Mouse (Mus musculus) kidney, embryonic 14.5 days (tissue): ENCODE results near the gene Ticam1. TPM values are rescaled to one million over a fixed set of nuclear protein-coding genes. Genes with fewer than 3 reads are reported as not detected.

Experiments used
- ATAC-seq: fragments of 200-750 bp; cut with Nextera tagmentation; 2 replicates; pipeline ENCODE4 v1.8.0; 2017; ENCODE audit warnings: moderate number of reproducible peaks, mild to moderate bottlenecking, moderate TSS enrichment, moderate library complexity; ENCODE audit not compliant: low FRiP score, low TSS enrichment
- H3K27ac ChIP-seq: fragments of 300-500 bp; sonication (generic); 2 replicates; pipeline ENCODE4 v1.5.1; 2014; ENCODE audit warnings: low read depth, mild to moderate bottlenecking, low read length, moderate library complexity, mixed read lengths
- H3K27me3 ChIP-seq: fragments of 300-500 bp; sonication (generic); 2 replicates; pipeline ENCODE4 v1.6.1; 2014; ENCODE audit warnings: mild to moderate bottlenecking, low read length; ENCODE audit not compliant: control insufficient read depth, insufficient read depth
- H3K36me3 ChIP-seq: fragments of 300-500 bp; sonication (generic); 2 replicates; pipeline ENCODE4 v1.6.1; 2014; ENCODE audit warnings: low read length, mixed read lengths; ENCODE audit not compliant: control insufficient read depth, insufficient read depth
- H3K4me1 ChIP-seq: fragments of 300-500 bp; sonication (generic); 2 replicates; pipeline ENCODE4 v1.6.1; 2014; ENCODE audit warnings: low read length, mixed read lengths; ENCODE audit not compliant: control insufficient read depth, insufficient read depth
- H3K4me2 ChIP-seq: fragments of 300-500 bp; sonication (generic); replicated peaks from 2 replicates; pipeline ENCODE4 v1.6.1; 2014; ENCODE audit warnings: low read depth, mild to moderate bottlenecking, low read length
- H3K4me3 ChIP-seq: fragments of 300-500 bp; sonication (generic); 2 replicates; pipeline ENCODE4 v1.5.1; 2014; ENCODE audit warnings: mild to moderate bottlenecking, low read length
- H3K9ac ChIP-seq: fragments of 300-500 bp; sonication (generic); 2 replicates; pipeline ENCODE4 v1.6.1; 2014; ENCODE audit warnings: low read depth, mild to moderate bottlenecking, low read length, moderate library complexity
- H3K9me3 ChIP-seq: fragments of 300-500 bp; sonication (generic); 2 replicates; pipeline ENCODE4 v1.6.1; 2016; ENCODE audit warnings: low read length; ENCODE audit not compliant: control insufficient read depth
- WGBS: fragments of 180-500 bp; shearing (Covaris S2); extraction: QIAGEN DNeasy Blood & Tissue Kit; methylation state at CpG from one replicate; pipeline ENCODE4 v1.1.7; 2014; 5-methylcytosine and 5-hydroxymethylcytosine counted together
- polyA plus RNA-seq: library from polyadenylated mRNA; unstranded; fragments of >200 nt; fragmentation: Nextera tagmentation; extraction: Ambion mirVana; gene quantifications from 2 replicates; pipeline ENCODE4 v1.2.1, GENCODE M21; 2014

Gene Ticam1
- polyA plus RNA-seq, 1 experiment from 2014 or later: 7.2 TPM

DNA sequence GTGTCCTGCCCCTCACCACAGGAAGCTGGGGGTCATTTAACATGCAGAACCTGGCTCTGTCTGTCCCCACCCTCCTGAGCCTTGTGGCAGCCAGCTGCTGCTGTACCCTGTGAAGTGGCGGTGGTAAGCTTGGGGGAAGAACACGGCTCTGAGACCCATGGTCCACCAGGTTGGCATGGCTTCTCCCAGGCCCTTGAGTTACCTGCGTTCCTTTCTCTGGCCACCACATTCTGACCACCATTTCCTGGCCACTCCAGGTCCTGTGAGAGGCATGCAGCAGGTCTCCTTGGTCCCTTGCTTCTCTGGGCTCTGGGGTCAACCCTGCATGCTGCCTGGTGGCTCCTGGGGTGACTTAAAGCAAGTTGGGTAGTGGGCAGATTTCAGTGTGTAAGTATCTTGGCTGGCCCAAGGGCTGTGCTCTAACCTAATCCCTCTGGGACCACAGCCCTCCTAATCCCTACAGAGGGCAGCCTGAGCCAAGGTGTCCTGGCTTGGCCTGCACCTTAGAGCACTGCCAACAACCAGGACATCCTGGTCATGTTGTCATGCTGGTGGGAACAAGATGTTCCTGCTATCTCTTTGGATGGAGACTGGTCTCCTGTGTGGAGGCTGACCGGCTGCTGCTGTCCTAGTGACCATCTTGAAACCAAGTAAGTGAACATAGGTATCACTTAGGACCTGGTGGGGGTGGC is 16.1 kb upstream of the Ticam1 start, which contains the start of gene Plin3:
Plin3 (minus strand) TSS at position 343 of the 692 bp plus-strand sequence.
- Histone ChIP-seq H3K4me3 (no peak within 1 kb of the TSS), H3K9ac (peak within 1 kb of the TSS; percentile 57; the same call in 1 of the 2 replicates), H3K9me3 (no peaks in the 10 kb centered on the region), H3K36me3 (no peaks in the 10 kb centered on the region), H3K4me2 (no peak within 1 kb of the TSS), H3K27me3 (no peaks in the 10 kb centered on the region), H3K27ac (peak within 1 kb of the TSS; percentile 91), H3K4me1 (peaks cover 26% of the 10 kb centered on the region)
- WGBS: 79% methylated on average over 4 of the region's 4 CpGs
- ATAC-seq: no peak

DNA sequence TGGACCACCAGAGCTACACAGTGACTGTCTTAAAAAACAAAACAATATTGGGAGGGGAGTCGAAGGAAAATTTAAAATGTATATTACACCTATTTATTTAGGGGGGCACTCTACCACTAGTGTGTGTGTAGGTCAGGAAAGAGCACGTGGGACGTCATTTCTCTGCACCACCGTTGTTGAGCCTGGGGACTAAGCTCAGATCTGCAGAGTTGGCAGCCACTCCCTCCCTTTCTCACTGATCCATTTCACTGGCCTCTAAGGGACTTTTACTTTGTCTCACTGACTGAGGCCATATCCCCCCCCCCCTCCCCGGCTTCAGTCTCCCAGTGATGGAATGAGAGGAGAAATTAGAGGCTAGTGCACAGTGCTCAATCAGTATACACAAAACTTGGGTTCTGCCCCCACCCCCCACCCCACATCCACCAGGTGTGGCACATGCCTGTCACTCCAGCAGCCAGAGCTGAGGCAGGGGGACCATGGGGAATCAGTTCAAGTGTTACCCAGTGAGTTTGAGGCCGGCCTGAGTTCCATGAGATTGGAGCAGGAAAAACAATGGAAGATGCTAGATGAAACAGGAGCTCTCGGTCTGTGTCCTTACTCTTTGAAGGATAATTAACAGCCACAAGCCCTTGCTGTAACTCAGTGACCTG is 15.4 kb upstream of the Ticam1 start:
- 28% methylated on average over 7 of the region's 7 CpGs for WGBS
- peaks cover under 1% of the 10 kb centered on the region; the same call in 1 of the 2 replicates for H3K36me3 ChIP-seq
- no peaks in the 10 kb centered on the region for H3K9me3 ChIP-seq
- no peak overlapping the region for H3K4me2 ChIP-seq
- H3K9ac ChIP-seq: peak overlapping the region; percentile 57; the same call in 1 of the 2 replicates
- peak; percentile 4; the same call in 1 of the 2 replicates for ATAC-seq
- peaks cover 28% of the 10 kb centered on the region for H3K4me1 ChIP-seq
- H3K27me3 ChIP-seq: no peaks in the 10 kb centered on the region
- H3K4me3 ChIP-seq: no peak overlapping the region
- H3K27ac ChIP-seq: peak overlapping the region; percentile 91

DNA sequence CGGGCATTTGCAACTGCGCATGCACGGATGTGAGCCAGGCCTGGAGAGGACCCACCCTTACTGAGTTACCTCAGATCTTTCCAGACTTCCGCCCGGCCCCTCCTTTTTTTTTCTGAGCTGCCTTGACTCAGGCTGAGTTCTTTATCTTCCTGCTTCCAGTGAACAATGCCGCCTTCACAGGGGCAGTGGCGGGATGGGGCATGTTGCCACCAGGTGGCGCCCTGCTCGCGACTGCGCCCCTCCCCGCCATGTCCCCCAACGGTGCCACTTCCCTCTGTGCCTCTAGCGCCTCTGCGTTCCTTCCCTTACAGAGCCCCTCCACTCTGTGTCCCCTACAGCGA is 14.6 kb upstream of the Ticam1 start:
- H3K27me3 ChIP-seq: no peaks in the 10 kb centered on the region
- WGBS: 1% methylated on average over 16 of the region's 16 CpGs
- peak overlapping the region; percentile 91 for H3K27ac ChIP-seq
- ATAC-seq: peak; percentile 83
- peaks cover 28% of the 10 kb centered on the region for H3K4me1 ChIP-seq
- H3K9me3 ChIP-seq: no peaks in the 10 kb centered on the region
- H3K36me3 ChIP-seq: peaks cover 8% of the 10 kb centered on the region; the same call in 1 of the 2 replicates
- H3K4me2 ChIP-seq: peak overlapping the region; percentile 63
- H3K9ac ChIP-seq: peak overlapping the region; percentile 57; the same call in 1 of the 2 replicates
- peak overlapping the region; percentile 16 for H3K4me3 ChIP-seq

DNA sequence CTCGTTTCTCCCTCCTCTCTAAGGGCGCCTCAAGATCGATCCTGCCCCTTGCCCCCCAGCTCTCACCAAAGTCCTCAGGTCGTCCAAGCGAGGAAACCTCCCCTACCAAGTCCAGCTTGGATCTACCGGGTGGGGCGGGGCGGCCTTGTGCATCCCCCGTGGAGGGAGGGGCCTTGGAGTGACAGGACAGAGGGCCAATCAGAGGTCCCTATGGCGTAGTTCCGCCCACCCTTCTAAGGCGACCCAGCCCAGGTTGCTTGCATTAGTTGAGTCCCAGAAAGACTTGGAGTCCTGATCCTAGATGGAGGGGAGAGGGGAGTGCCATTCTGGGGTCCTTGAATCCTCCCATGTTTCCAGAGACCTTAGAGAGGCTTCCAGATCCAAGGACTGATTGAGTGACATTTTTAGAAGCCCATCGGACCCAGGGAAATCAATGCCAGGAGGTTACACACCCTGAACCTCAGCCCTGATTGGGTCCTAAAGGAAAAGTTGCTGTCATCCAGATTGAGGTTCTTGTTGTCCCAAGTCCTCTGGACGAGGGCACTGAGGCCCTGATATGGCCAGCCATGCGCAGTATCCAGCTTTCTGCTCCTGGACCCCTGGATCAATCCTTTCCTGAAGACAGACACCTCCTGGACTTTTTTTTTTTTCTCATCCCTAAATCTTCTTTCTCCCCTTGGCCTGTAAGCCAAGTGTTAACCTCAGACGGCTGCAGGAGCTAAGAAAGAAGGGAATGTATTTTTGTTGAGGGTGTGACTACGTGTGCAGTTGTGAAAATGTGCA is 14.0 kb upstream of the Ticam1 start:
- H3K27me3 ChIP-seq: no peaks in the 10 kb centered on the region

DNA sequence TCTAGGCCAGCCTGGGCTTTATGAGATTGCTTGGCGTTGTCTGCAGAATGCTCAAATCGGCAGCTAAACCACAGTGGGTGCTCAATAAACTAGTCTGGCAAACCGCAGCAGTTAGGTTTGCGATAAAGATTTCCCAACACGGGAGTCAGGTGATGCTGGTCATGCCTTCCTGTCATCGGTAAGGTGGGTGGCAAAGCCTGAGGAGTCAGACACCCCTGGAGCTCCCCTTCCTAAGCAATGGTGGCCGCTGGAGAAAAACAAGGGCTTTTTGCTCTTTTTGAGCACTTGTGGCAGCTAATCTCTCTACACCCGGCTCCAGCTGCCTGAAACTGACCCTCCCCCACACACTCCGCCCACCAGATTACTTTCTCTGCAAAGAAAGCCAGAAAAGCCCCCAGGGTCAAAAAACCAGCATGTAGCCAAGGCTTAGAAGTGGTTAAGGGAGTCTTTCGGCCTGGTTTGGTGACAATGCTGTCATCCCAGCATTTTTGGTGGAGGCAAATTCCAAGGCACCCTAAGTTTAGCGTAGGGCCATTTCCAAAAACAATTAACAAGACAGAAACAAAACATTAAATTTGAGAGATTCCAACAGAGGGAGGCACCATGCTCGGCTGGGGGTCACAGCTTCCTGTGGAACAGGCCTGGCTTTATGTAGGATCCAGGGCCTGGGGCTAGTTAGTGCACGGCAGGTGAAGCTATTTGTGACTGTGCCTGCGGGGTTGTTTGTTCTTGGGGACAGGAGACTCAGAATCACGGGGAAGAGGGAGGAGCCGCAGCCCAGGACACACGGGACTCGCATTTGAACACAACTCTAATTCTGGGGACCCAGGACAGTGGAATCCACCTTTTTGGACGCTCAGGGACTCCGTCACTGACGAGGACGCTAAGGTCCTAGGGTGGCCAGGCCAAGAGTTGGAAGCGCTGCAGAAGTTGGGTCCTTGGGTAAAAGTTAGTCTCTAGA is 13.1 kb upstream of the Ticam1 start:
- H3K27ac ChIP-seq: peak overlapping the region; percentile 91
- H3K36me3 ChIP-seq: peaks cover 23% of the 10 kb centered on the region
- ATAC-seq: peak; percentile 18; the same call in 1 of the 2 replicates
- no peaks in the 10 kb centered on the region for H3K27me3 ChIP-seq
- peaks cover 28% of the 10 kb centered on the region for H3K4me1 ChIP-seq
- peak overlapping the region; percentile 63 for H3K4me2 ChIP-seq
- peak overlapping the region; percentile 41 for H3K4me3 ChIP-seq
- peak overlapping the region; percentile 57 for H3K9ac ChIP-seq
- 3% methylated on average over 23 of the region's 23 CpGs for WGBS
- no peaks in the 10 kb centered on the region for H3K9me3 ChIP-seq

More for the DNA sequence above, 14.0 kb upstream of the Ticam1 start:
- H3K4me2 ChIP-seq: peak overlapping the region; percentile 63
- peaks cover 14% of the 10 kb centered on the region for H3K36me3 ChIP-seq
- H3K4me3 ChIP-seq: peak overlapping the region; percentile 41
- no peaks in the 10 kb centered on the region for H3K9me3 ChIP-seq
- WGBS: 4% methylated on average over 17 of the region's 17 CpGs
- H3K27ac ChIP-seq: peak overlapping the region; percentile 91
- peak; percentile 87 for ATAC-seq
- peaks cover 28% of the 10 kb centered on the region for H3K4me1 ChIP-seq
- peak overlapping the region; percentile 57 for H3K9ac ChIP-seq

DNA sequence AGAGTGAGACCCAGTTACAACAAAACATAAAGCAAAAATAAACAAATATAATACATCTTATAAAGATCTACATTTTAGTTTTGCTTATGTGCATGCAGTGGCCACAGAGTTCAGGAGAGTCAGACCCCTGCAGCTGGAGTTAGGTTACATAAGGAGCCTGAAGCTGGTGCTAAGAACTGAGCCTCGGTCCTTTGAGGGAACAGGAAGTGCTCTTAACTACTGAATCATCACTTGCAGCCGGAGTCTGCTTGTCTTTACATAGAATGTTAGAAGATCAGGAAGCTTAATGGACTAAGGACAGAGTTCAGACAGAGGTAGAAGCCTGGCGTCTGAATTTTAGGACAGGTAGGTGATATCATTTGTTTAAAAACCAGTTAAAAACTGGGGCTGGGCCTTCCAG is 12.3 kb upstream of the Ticam1 start:
- H3K36me3 ChIP-seq: peaks cover 30% of the 10 kb centered on the region
- no peak for ATAC-seq
- peaks cover 28% of the 10 kb centered on the region for H3K4me1 ChIP-seq
- H3K27me3 ChIP-seq: no peaks in the 10 kb centered on the region
- WGBS: 40% methylated on average over 3 of the region's 3 CpGs
- H3K4me3 ChIP-seq: peak overlapping the region; percentile 41
- H3K9ac ChIP-seq: peak overlapping the region; percentile 57; the same call in 1 of the 2 replicates
- peak overlapping the region; percentile 91 for H3K27ac ChIP-seq
- peak overlapping the region; percentile 63 for H3K4me2 ChIP-seq
- no peaks in the 10 kb centered on the region for H3K9me3 ChIP-seq

DNA sequence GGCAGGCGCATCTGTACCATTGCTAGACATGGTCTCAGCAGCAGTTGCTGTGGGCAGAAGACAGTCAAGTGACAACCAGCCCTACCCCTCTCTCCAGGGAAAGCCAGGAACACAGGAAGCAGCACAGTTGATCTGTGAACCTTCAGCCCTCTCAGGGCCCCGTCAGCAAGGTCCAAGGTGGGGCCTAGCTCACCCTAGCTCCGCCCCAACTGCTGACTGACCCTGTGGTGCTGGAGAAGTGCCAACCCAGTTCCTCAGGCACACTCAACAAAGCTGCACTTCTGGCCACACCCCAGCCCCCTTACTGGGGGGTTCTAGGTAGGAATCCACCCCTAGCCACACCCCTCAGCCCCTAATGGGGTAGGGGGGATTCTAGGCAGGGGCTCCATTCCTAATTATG is 11.2 kb upstream of the Ticam1 start:
- Histone ChIP-seq H3K27ac (peak overlapping the region; percentile 53), H3K27me3 (no peaks in the 10 kb centered on the region), H3K9ac (peak overlapping the region; percentile 37; the same call in 1 of the 2 replicates), H3K9me3 (no peaks in the 10 kb centered on the region), H3K4me1 (peaks cover 28% of the 10 kb centered on the region), H3K36me3 (peaks cover 38% of the 10 kb centered on the region), H3K4me2 (peak overlapping the region; percentile 25), H3K4me3 (no peak overlapping the region; the same call in 1 of the 2 replicates)
- ATAC-seq: no peak
- WGBS: 57% methylated on average over 3 of the region's 3 CpGs

DNA sequence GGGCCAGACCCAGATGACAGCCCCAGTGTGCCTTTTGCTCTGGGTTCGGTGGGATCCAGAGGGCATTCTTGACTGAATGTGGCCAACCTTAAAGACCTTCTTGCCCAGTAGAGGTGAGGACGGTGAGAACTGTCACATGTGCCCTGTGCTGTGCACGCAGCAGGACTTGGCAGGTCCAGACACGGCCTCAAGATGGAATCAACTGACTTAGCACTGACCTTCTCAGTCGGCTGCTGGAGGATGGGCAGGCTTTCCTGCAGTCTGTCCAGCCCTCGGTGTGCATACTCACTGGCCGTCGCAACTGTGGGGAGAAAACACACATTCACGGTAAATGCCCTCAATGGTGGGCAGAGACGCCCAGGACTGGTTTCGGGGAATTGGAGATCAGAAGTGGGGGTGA is 9.4 kb upstream of the Ticam1 start:
- Histone ChIP-seq H3K27ac (no peak overlapping the region), H3K4me3 (no peak overlapping the region), H3K9me3 (no peaks in the 10 kb centered on the region), H3K9ac (no peak overlapping the region), H3K36me3 (peaks cover 53% of the 10 kb centered on the region), H3K4me2 (no peak overlapping the region), H3K4me1 (peaks cover 17% of the 10 kb centered on the region), H3K27me3 (no peaks in the 10 kb centered on the region)
- 91% methylated on average over 11 of the region's 11 CpGs for WGBS
- no peak for ATAC-seq
